Mouse (Mus musculus): ENCODE measurements around the gene Frmd6. TPM values are rescaled to one million over a fixed set of nuclear protein-coding genes. Genes with fewer than 3 reads are reported as not detected.

Gene Frmd6
- total RNA-seq, 2 experiments from 2014 or later = 36.7 to 37.1 TPM

DNA sequence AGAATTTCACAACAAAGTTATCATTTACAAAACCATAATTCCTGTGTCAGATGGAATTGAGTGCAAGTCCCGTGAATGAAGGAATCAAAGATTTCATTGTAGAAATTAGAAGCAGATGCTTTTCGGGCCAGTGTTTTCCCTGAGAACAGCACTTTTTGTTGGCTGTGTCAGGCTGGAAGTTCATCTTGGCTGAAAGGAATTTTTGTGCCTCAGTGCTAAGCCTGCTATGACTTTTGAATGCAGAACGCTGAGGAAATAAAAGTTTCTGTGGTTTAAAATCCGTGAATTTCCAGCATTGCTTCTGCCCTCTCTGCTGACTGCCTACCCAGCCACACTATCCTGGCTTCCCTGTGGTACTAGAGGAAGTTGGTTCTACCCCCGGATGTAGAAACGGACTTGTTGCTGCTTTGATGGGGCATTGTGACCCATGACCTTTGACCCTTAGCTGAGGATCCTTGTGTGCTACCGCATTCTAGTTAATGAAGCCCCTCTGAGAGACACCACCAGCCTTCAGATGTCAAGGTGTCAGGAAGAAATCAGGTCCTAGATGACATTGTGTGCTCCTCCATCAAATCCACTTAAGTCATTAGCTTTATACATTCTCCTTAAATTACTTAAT lies 26.1 kb downstream of the Frmd6 start:
- DNase-seq = no peak

DNA sequence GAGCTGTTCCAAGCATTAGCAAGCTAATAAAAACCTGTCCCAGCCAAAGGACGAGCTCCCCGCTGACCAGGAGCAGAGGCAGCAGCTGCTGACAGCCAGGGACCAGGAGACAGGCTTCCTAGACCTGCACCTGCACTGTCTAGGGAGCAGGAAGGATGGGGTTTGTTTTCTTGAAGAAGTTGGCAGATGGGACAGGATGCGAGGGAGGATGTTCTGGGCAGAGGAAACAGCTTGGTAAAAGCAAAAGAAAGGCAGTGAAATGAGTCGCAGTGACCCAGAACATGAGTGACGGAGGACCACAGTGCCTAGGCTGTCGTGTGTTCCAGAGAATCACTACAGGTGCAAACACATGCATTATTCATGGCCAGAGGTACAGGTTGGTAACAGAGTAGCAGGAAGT lies 27.7 kb downstream of the Frmd6 start:
- DNase-seq = peak in 1 of 2 experiments; percentile 43

DNA sequence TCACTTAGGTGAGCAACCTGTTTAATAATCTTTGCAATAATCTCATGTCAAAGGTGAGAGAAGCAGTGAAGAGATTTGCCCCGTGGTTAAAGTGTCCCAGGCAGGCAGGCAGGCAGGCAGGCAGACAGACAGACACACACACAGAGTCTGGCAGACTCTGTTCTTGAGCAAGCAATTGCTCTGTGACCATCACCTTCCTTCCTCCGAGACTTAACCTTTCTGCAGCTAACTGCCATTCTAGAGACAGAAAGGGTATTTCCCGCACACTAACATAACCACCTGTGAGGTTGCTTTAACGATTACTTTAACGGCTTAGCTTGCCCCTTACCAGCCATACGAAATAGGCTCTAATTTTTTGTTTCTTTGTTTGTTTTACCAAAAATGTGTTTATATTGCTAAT lies 30.4 kb downstream of the Frmd6 start:
- no peak for DNase-seq

DNA sequence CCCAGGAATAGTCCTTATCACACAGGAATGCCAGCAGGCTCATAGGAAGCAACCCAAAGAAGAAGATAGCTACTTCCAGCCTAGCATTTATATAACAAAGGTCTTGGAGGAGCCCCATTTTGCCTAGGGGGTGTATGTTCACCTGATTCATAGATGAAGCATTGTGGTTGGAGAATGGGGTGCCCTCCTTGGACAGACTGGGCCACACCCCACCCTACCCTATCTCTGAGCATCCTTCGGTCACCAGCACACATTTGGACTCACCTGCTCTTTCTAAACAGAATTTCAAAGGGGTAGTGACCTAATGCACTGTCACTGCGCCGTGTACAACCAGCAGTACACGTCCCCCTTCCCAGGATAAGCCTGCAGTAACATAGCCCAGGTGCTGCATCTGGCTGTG lies 31.5 kb downstream of the Frmd6 start:
- DNase-seq = no peak

DNA sequence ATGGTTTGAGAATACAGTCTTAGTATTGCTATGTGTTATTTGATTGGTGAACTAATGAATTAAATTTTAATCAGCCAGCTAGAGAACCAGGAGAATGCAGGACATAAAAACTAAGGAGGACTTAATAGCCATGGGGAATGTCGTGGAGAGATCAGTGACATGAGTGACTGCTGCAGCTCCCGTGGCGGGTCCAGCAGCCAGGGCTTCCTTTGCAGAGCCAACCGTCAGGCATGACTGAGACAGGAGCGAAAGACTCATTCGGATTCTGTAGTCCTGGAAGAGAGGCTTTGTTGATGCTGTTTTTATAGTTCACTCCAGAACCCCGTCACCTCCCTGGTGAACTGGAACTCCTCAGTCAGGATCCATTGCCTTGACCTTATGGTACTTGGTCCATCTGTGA lies 38.0 kb downstream of the Frmd6 start:
- DNase-seq = no peak

DNA sequence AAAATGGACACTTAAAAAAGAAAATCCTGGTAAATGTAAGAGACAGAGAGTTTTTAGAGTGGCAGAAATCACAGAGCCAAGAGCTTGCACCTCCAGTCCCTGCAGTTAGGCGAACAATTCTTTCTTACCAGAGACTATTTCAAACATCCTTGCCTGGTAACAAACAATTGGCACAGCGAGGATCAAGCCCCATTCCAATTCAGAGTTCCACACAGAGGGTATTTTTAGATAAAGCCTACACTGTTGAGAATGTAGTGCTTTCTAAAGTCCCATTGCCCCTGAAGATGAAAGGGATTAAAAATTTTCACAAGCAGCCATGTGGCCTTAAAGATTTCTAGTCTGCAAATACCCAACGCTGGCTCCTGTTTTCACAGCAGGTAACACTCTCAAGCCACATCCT lies 42.5 kb downstream of the Frmd6 start:
- DNase-seq = no peak

DNA sequence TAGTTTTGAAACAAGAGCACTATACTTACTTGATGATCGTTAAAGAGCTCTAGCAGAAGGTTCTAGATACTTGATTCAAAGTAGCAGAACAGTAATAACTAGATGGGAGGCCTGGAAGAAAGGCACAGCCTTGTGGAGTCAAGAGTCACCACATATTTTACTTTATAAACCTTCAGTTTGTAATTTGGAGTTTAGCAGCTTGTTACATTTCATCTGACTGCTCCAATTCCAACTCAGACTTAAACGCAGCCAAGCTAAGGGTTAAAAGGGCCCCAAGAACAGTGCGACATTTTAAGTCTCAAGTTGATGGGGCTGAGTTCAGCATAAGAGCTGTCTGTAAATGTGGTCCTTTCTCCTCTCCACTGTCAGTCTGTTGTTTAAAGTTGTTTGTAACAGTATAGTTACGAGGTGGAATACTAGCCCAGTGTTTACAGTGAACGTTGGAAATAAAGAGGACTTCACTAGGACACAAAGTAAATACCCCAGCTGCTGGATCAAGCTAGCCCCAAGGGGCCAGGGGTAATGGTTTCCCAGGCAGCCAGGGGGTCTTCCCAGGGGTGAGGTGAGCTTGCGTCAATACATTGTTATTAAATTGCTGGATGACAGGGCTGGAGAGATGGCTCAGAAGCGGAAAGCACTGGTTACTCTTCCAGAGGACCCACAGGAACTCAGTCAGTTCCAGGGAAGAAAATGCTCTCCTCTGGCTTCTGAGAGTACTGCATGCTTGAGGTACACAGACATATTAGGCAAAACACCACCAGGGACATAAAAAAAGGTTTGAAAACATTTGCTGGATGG lies 43.1 kb downstream of the Frmd6 start:
- no peak for DNase-seq

DNA sequence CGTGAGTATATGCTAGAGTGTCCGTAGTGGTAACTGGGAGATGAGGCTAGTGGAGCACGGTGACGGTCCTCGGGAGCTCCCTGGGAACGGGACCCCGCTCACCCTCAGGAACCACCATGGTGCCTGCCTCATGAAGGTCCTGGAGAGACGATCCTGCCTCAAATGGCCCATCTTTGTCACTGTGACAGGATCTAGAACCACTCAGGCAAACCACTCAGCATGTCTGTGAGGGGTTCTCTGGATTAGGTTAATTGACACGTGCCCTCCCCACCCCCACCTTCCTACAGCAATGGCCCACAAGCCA lies 43.6 kb downstream of the Frmd6 start:
- DNase-seq = no peak

DNA sequence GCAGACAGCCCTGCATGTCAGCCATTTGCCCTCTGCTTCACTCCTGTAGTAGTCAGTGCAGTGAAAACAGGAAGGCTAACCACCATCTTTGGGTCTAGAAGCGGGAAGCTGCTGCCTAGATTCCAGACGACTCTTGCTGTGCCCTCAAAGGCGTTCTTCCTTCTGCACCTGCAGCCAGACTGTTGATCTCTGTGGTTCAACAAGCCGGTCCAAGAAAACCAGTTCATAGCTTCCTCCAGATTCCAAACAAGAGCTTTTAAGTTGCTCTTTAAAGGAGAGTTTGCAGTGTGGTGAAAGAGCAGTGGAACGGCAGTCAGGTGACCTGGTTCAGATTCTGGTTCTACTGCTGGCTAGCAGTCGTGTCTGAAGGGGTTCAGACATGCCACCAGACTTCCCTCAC lies 48.2 kb downstream of the Frmd6 start:
- DNase-seq = no peak

DNA sequence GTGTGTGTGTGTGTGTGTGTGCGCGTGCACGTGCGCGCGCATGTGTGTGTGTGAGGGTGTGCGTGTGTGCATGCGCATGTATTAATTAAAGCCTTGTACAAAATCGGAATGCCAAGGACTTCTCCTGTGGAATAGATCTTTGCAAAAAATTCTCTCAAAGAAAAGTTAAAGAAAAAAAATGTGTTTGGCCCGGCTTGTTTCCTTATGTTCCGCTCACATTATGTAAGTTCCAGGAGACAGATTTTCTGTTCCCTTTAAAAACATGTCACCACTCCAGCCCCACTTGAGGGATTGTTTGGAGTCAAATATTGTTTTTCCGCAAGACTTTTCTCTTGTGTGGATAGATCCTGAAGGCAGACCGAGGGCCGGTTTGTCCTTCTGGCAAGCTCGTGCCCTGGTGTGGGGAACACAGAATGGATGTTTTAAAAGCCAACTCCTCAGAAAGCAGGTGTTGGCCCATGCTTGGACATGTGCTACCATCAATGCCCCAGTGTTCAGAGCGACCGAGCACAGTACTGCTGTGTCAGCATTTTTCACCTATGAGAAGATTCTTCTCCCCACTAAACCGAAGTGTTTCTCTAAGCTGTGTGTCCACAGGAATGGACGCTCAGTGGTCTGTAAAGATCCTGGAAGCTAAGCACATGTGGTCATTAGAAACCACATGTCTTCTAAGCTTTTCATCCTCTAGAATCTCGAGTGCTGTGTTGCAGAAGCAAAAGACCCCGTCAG lies 51.1 kb downstream of the Frmd6 start:
- no peak for DNase-seq

DNA sequence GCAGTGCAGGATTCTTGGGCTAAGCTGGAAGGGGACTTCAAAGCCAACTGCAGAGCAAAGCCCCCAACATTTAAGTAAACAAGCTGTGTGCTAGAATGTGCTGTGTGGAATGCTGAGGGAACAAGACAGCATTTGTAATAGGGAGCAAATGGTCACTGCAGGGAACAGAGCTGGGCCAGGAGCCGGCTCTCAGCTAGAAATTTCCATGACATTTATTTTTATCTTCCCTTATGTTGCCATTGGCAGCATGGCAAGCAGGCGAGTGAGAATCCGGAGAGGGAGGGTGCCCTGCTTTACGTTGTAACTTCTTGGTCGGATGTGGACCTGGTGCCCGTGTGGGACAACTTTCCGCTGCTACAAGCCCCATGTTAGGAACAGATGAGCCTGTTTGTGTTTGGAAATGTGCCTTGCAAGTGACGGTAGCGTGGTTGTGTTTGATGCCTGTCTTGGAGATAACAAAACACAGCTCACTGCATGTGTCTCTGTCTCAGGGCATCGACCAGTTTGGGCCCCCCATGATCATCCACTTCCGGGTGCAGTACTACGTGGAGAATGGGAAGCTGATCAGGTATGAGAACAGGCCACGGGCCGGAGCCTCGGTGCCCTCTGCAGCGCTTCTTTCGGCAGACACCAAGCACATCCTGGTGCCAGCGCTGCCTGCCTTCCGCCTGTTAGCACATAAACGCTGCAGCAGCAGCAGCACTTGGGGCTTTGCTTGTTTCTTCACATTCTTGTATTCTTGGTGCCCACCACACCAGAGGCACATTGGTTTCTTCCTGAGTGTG lies 52.8 kb downstream of the Frmd6 start:
- DNase-seq = peak; percentile 55 to 59

DNA sequence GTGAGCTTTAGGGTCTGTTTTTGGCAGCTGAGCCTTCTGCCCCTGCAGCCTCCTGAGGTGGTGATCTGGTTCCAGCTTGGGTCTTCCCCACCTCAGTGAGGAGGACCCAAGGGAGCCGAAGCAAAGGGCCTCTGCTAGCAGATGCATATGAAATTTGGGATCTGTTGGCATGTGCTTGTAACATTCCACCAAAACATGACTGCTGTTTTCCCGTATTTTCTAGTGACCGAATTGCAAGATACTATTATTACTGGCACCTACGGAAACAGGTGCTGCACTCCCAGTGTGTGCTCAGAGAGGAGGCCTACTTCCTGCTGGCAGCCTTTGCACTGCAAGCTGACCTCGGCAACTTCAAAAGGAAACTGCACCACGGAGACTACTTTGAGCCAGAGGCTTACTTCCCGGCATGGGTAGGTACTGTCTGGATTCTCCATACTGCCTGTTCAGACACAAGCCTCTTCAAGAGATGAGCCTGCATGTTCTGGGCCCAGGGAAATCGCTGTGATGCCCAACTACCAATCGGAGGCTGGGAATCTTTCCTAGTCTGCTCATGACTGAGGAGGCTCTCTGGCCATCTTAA lies 55.2 kb downstream of the Frmd6 start:
- DNase-seq = peak in 1 of 2 experiments; percentile 35

DNA sequence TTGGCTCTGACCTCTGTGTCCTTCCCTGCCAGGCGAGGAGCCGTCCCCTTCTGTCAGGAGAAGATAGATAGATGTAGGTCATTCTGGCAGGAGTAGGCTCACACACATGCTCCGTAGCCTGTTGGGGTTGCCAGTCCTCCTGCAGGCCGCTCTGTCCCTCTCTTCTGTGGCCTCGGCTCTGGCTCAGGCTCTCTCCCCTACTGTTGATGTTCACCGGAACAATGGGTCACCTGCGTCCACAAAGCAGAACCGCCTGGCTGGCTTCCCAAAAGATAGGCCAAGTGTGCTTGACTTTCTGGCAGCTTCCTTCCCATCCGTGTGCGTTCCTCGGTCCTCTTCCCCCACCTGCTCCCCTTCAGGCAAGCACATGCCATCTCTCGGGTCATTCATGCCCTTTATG lies 56.0 kb downstream of the Frmd6 start:
- DNase-seq = peak; percentile 90 to 91

DNA sequence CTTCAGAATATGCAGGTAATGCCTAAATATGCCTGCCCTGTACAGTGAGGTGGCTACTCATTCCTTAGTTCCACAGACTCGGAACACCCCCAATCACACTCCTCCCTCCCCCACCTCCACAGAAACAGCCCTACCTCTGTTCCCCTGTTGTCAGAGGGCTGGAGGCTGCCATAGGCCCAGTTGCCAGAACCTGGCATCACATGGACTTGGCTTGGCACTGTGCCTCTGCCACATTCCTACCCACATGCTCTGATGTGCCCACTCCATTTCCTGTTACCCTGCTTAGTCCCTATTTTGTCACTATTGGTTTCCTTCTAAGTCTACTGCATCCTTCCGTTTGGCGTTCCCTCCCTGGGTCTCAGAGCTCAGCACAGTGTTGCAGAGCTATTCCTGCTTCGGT lies 56.5 kb downstream of the Frmd6 start:
- DNase-seq = peak in 1 of 2 experiments; percentile 35

DNA sequence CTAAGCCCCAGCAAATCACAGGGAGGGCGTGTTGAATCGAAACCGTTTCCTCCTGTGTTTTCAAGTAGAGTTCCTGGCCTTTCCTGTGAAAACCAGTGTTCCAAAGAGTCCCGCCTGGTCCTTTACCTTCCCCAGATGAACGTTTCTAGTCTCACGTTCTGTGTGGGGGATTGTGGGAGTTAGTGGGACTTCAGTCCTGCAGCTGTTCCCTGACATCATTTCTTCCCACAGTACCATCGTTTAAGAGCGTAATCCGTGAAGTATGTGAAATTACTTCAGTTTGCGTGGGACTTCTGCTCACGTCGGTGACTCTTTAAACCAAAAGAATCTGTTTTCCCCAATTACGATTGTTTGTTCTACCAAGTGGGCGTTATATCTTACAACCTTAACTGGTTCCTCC lies 57.8 kb downstream of the Frmd6 start:
- no peak for DNase-seq

DNA sequence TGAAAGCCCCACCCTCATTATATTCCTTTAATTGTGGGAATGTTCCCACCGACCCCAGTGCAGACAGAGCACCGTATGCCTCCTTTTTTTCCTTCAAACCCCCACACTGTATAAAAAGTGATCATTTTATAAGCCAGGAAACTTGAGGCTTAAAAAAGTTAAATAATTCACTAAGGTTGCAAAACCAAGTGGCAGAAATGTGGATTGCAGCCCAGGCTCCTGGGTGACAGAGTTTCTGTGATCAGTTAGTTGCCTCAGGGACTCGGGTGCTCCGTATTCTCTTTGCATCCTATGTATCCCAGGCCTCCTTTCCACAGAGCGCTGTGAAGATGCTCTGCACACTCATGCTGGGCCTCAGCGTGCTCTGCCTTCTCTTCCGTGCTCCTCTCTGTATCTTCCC lies 58.8 kb downstream of the Frmd6 start:
- DNase-seq = no peak

DNA sequence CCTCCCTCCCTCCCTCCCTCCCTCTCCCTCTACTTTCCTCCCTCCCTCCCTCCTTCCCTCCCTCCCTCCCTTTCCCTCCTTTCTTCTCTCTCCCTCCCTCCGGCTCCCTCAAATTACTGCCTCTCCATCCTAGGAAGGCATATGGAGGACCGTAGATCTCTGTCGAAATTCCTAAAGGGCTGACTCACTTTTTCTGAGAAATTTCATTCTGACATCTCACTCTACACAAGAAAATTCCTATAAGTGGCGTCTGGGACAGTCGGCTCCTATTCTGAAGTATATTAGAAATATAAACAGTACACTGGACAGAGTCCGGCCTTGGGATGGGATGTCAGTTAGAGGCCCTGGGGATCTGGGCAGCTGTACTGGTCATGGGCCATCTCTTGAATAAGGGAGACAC lies 59.7 kb downstream of the Frmd6 start:
- DNase-seq = no peak

DNA sequence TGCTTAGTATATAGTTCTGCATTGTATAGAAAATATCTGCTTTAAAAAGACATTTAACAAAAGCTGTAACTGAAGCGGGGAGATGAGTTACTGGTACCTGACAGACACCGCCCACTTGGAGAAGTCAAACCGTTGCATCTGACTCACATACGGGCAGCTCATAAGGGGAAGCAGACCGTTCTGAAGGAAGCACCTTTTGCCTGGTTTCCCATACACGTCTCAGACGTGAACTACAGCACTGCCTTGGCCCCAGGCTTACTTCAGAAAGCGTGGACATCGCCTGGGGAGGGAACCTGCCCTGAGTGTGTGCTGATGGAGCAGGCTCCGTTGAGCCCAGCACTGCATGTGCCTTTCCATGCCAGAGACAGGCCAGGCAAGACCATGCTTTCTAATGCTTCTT lies 60.3 kb downstream of the Frmd6 start:
- no peak for DNase-seq

DNA sequence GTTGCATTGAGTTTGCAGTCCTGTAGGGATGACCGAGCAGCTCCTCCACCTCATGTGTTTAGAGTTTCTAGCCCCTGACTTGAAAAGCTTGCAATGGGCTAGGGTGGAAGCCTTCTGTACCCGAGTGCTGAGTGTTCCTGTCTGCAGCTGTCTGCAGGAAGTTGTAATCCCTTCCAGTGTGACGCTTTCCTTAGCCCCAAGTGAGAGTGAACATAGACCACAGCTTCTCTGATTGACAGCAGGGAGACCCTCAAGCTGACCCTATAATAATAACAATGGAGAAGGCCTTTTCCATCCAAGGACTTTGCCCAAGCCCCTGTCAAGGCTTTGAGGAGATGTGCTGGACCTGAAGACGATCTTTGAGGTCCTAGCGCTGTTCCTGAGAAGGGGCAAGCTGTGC lies 65.1 kb downstream of the Frmd6 start:
- no peak for DNase-seq

DNA sequence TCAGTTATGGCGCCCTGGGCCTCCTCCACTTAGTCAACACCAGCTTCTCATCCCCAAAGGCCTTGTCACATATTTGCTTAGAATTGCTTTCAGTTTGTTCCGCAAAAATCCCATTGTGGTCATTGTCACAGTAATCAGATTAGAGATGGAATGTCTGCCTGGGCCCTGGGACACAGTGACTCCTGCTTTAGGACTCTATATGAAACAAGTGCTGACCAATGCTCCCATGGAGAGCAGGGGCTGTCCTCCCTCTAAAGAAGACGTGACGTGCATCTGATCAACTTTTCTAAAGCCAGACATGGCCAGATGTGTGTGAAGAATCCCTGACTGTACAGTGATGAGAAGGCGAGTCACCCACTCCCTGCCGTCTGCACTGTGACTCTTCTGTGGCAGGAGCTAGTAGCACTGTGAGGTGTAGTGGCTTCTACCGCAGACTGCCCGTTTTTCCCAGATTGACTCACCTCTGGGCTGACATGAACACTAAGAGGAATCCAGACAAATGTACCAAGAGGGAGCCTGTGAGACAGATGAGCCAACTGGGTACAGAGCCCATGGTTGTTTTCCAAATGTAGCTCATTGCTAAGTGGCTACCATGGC lies 65.7 kb downstream of the Frmd6 start:
- no peak for DNase-seq

DNA sequence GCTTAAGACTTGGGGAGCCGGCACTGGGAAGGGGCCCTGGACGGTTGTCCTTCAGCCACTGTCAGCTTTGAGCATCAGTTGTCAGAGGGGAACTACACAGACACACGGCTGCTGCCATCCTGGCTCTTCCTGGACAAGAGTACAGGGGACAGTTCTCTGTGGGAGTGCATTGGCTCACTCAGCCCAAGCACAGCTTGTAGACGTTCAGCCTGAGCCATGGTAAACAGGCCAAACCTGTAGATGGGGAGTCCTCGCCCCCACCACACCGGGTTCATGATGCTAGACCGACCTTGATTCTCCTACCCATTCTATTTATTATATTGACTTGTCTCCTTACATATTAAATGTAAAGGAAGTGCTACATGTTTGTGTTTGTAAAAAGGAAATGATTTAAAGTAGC lies 70.0 kb downstream of the Frmd6 start:
- no peak for DNase-seq

DNA sequence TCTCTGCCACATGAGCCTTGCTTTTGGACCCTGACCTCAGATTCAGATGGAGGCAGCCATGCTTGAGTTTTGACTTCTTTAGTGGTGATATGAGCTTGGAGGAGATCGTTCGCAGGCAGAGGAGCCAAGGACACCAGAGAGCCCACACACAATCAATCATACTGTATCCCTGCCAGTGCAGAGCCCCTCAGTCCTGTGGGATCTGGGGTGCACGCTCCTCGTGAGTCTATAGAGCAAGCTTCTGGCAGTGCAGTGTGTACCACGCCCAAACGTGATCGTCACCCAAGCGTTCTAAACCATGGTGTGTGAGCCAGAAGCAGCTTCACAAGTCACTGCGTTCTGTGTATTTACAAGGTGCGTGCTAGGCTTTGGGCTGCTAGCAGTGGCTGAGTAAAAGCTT lies 70.8 kb downstream of the Frmd6 start:
- no peak for DNase-seq

All from heart, adult 18-20 months (tissue).